Mouse (Mus musculus) stomach, postnatal 0 days (tissue): ENCODE measurements around the gene Arhgef2. TPM values are rescaled to one million over a fixed set of nuclear protein-coding genes. Genes with fewer than 3 reads are reported as not detected.

Experiments used
- ATAC-seq: fragments of 200-750 bp; cut with Nextera tagmentation; 2 replicates; pipeline ENCODE4 v1.8.0; 2017; ENCODE audit not compliant: low FRiP score, low TSS enrichment
- DNase-seq: peaks from one replicate; pipeline ENCODE4 v3.0.0-alpha.2; 2016; ENCODE audit warnings: low spot score
- H3K27ac ChIP-seq: fragments of 300-500 bp; sonication (generic); replicated peaks from 2 replicates; pipeline ENCODE4 v1.5.1; 2014; ENCODE audit warnings: mild to moderate bottlenecking, control low read depth
- H3K27me3 ChIP-seq: fragments of 300-500 bp; sonication (generic); 2 replicates; pipeline ENCODE4 v1.6.1; 2014; ENCODE audit warnings: low read length; ENCODE audit not compliant: control insufficient read depth, insufficient read depth
- H3K36me3 ChIP-seq: fragments of 300-500 bp; sonication (generic); 2 replicates; pipeline ENCODE4 v1.6.1; 2014; ENCODE audit warnings: low read length, mixed read lengths; ENCODE audit not compliant: control insufficient read depth, insufficient read depth
- H3K4me1 ChIP-seq: fragments of 300-500 bp; sonication (generic); replicated peaks from 2 replicates; pipeline ENCODE4 v1.6.1; 2014; ENCODE audit warnings: antibody characterized with exemption; ENCODE audit not compliant: control insufficient read depth, insufficient read depth
- H3K4me2 ChIP-seq: fragments of 300-500 bp; sonication (generic); replicated peaks from 2 replicates; pipeline ENCODE4 v1.6.1; 2014; ENCODE audit warnings: low read depth, mild to moderate bottlenecking, control low read depth, moderate library complexity
- H3K4me3 ChIP-seq: fragments of 300-500 bp; sonication (generic); 2 replicates; pipeline ENCODE4 v1.5.1; 2014; ENCODE audit warnings: low read depth, low read length, control low read depth
- H3K9ac ChIP-seq: fragments of 300-500 bp; sonication (generic); 2 replicates; pipeline ENCODE4 v1.6.1; 2014; ENCODE audit warnings: mild to moderate bottlenecking, low read length, control low read depth, mixed read lengths
- H3K9me3 ChIP-seq: fragments of 300-500 bp; sonication (generic); 2 replicates; pipeline ENCODE4 v1.6.1; 2016; ENCODE audit warnings: low read length; ENCODE audit not compliant: control insufficient read depth
- CTCF ChIP-seq: IDR thresholded peaks from 2 replicates; pipeline ENCODE4 v1.5.1; 2016; ENCODE audit warnings: antibody characterized with exemption, low read depth, mild to moderate bottlenecking, moderate library complexity
- EP300 ChIP-seq: optimal IDR thresholded peaks from 2 replicates; pipeline ENCODE3; 2016; ENCODE audit warnings: antibody characterized with exemption
- WGBS: fragments of 180-500 bp; shearing (Covaris S2); extraction: QIAGEN DNeasy Blood & Tissue Kit; methylation state at CpG from one replicate; pipeline ENCODE4 v1.1.7; 2014; 5-methylcytosine and 5-hydroxymethylcytosine counted together
- polyA plus RNA-seq: library from polyadenylated mRNA; unstranded; fragments of >200 nt; fragmentation: Nextera tagmentation; extraction: Ambion mirVana; gene quantifications from 2 replicates; pipeline ENCODE4 v1.2.1, GENCODE M21; 2015

The Arhgef2 gene
- polyA plus RNA-seq, 1 experiment from 2014 or later: 29.0 TPM

- Histone ChIP-seq H3K27ac (peak overlapping the region; percentile 8), H3K4me3 (no peak overlapping the region), H3K4me1 (no peaks in the 10 kb centered on the region), H3K9ac (no peak overlapping the region), H3K9me3 (no peaks in the 10 kb centered on the region), H3K36me3 (peaks cover 23% of the 10 kb centered on the region), H3K27me3 (no peaks in the 10 kb centered on the region), H3K4me2 (no peak overlapping the region)
- TF ChIP-seq EP300: no peak
- no peak for TF ChIP-seq CTCF
- 94% methylated on average over 3 of the region's 3 CpGs for WGBS
- ATAC-seq: no peak
- DNase-seq: no peak
Measured at GRCm38 (mm10) chr3:88566116-88566515, 39.6 kb upstream of the Arhgef2 start.

GRCm38 (mm10) chr3:88566536-88567061, 39.2 kb upstream of the Arhgef2 start:
- Histone ChIP-seq H3K36me3 (peaks cover 23% of the 10 kb centered on the region), H3K4me2 (no peak overlapping the region), H3K27me3 (no peaks in the 10 kb centered on the region), H3K9me3 (no peaks in the 10 kb centered on the region), H3K27ac (peak overlapping the region; percentile 8), H3K4me1 (no peaks in the 10 kb centered on the region), H3K9ac (no peak overlapping the region), H3K4me3 (no peak overlapping the region)
- TF ChIP-seq CTCF (no peak), EP300 (no peak)
- WGBS: 80% methylated on average over 4 of the region's 4 CpGs
- ATAC-seq: no peak
- DNase-seq: no peak

GRCm38 (mm10) chr3:88567892-88568291, 37.9 kb upstream of the Arhgef2 start:
- no peak overlapping the region for H3K4me3 ChIP-seq
- no peak for ATAC-seq
- no peaks in the 10 kb centered on the region for H3K9me3 ChIP-seq
- no peaks in the 10 kb centered on the region for H3K27me3 ChIP-seq
- H3K9ac ChIP-seq: no peak overlapping the region
- TF ChIP-seq CTCF: no peak
- TF ChIP-seq EP300: no peak
- DNase-seq: no peak
- H3K4me2 ChIP-seq: no peak overlapping the region
- peaks cover 23% of the 10 kb centered on the region for H3K36me3 ChIP-seq
- H3K4me1 ChIP-seq: no peaks in the 10 kb centered on the region
- WGBS: 81% methylated on average over 6 of the region's 6 CpGs
- no peak overlapping the region for H3K27ac ChIP-seq

- Histone ChIP-seq H3K9ac (no peak overlapping the region), H3K36me3 (peaks cover 17% of the 10 kb centered on the region), H3K9me3 (no peaks in the 10 kb centered on the region), H3K4me3 (no peak overlapping the region), H3K27ac (no peak overlapping the region), H3K4me2 (no peak overlapping the region), H3K4me1 (no peaks in the 10 kb centered on the region), H3K27me3 (no peaks in the 10 kb centered on the region)
- TF ChIP-seq EP300 (no peak), CTCF (no peak)
- DNase-seq (no peak), ATAC-seq (no peak)
- WGBS: 82% methylated on average over 2 of the region's 2 CpGs
Measured at GRCm38 (mm10) chr3:88568615-88569014, 37.2 kb upstream of the Arhgef2 start.

- Histone ChIP-seq H3K4me3 (no peak overlapping the region), H3K4me1 (no peaks in the 10 kb centered on the region), H3K9me3 (no peaks in the 10 kb centered on the region), H3K27me3 (no peaks in the 10 kb centered on the region), H3K9ac (no peak overlapping the region), H3K27ac (no peak overlapping the region), H3K4me2 (no peak overlapping the region), H3K36me3 (peaks cover 17% of the 10 kb centered on the region)
- DNase-seq: no peak
- ATAC-seq: peak; percentile 16; the same call in 1 of the 2 replicates
- WGBS: 82% methylated on average over 2 of the region's 2 CpGs
- TF ChIP-seq EP300 (no peak), CTCF (no peak)
Measured at GRCm38 (mm10) chr3:88569093-88569492, 36.7 kb upstream of the Arhgef2 start.

GRCm38 (mm10) chr3:88569694-88570093, 36.1 kb upstream of the Arhgef2 start:
- Histone ChIP-seq H3K27me3 (no peaks in the 10 kb centered on the region), H3K27ac (no peak overlapping the region), H3K36me3 (peaks cover 13% of the 10 kb centered on the region), H3K4me1 (no peaks in the 10 kb centered on the region), H3K9ac (no peak overlapping the region), H3K9me3 (no peaks in the 10 kb centered on the region), H3K4me2 (no peak overlapping the region), H3K4me3 (no peak overlapping the region)
- ATAC-seq: no peak
- WGBS: 89% methylated on average over 5 of the region's 5 CpGs
- TF ChIP-seq EP300: no peak
- no peak for TF ChIP-seq CTCF
- no peak for DNase-seq
